ENCODE assay signal across 8 mouse cellular contexts in the genomic region with DNA sequence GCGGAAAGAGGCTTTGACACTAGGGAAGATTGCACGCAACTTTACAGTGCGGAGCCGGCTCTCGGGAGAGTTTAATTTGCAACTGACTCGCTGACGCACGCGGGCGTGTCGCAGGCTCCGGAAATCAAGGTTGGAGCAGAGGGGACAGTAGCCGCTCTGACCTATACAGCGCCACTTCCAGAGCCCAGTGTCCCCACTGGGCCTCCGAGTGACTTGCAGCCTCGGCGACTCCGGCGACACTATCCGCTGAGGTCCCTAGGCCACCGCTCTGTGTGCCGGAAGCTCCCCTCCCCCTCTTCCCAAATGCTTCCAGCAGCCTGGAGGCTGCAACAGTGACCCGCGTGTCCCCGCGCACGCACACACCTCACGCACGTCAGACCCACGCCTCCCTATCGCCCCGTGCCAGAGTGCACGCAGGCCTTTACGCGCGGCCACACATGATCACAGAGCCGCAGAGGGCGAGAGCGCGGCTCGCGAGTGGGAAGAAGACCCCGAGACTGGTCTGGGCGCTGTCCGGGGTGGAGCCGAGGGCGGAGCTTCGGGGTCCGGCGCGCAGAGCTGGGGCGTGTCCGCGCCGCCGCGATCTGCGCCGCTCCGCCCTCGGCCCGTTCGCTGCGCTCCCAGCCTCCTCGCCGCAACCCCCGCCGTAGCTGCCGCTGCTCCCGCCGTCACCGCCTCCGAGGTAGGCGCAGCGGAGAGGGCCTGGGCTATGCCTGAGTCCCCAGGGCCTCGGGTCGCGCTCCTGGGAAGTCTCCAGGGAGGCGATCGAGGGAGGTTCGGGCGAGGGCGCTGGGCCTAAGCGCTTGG. TPM values are rescaled to one million over a fixed set of nuclear protein-coding genes. Genes with fewer than 3 reads are reported as not detected.
DNase-seq lines count a peak whose midpoint lies in the region; ATAC-seq and TF ChIP-seq lines count a peak whose summit lies in the region.

A gene (plus strand): TSS at position 390 of the 807 bp plus-strand sequence.

- ATAC-seq in forebrain, embryonic 16.5 days, result peak; percentile 96
- ATAC-seq in neural tube, embryonic 14.5 days (ENCODE audit: low read depth), result peak; percentile 95

- no peaks in the 10 kb centered on the region for H3K27me3 ChIP-seq in MEL (ENCODE audit: control insufficient read depth in 1 of 2, insufficient read depth in 2 of 2, low read length in 2 of 2)
- H3K27me3 ChIP-seq in forebrain, embryonic 16.5 days (replicated peaks; ENCODE audit: control insufficient read depth, insufficient read depth, low read length), result no peaks in the 10 kb centered on the region
- H3K27me3 ChIP-seq in neural tube, embryonic 14.5 days (ENCODE audit: control insufficient read depth, insufficient read depth, low read length), result no peaks in the 10 kb centered on the region

- peaks cover 12 to 33% of the 10 kb centered on the region in 2 experiments for H3K4me1 ChIP-seq in MEL (ENCODE audit: control insufficient read depth in 1 of 2, insufficient read depth in 2 of 2, low read length in 2 of 2)
- H3K4me1 ChIP-seq in forebrain, embryonic 16.5 days (replicated peaks; ENCODE audit: control insufficient read depth, insufficient read depth, low read length), result peaks cover 34% of the 10 kb centered on the region
- peaks cover 28% of the 10 kb centered on the region for H3K4me1 ChIP-seq in neural tube, embryonic 14.5 days (ENCODE audit: control insufficient read depth, insufficient read depth, low read length)

- no peak for TF ChIP-seq RAD21 in MEL (IDR thresholded peaks at IDR 0.05; ENCODE audit: low read depth, low read length)

- peak; percentile 91 to 98 for TF ChIP-seq POLR2A in MEL (IDR thresholded peaks at IDR 0.05; ENCODE audit: control insufficient read depth in 1 of 2, insufficient read depth in 1 of 2, low read depth in 1 of 2, low read length in 2 of 2, poor library complexity in 1 of 2)

- peaks cover under 1 to 28% of the 10 kb centered on the region in 2 experiments; a peak in 3 of 4 replicates for H3K36me3 ChIP-seq in MEL (ENCODE audit: control insufficient read depth in 1 of 2, insufficient read depth in 2 of 2, low read length in 2 of 2)
- no peaks in the 10 kb centered on the region for H3K36me3 ChIP-seq in forebrain, embryonic 16.5 days (ENCODE audit: control insufficient read depth, insufficient read depth)
- H3K36me3 ChIP-seq in neural tube, embryonic 14.5 days (ENCODE audit: control insufficient read depth, insufficient read depth, low read length), result no peaks in the 10 kb centered on the region

- DNase-seq in MEL (ENCODE audit: low read depth, low spot score), result peak; percentile 94
- peak; percentile 89 to 92 for DNase-seq in cerebellum, adult 18-20 months
- DNase-seq in heart, postnatal 25 days (ENCODE audit: low spot score), result peak; percentile 82
- DNase-seq in layer of hippocampus, adult 18-20 months (ENCODE audit: low spot score in 2 of 2), result peak; percentile 88 to 90
- DNase-seq in lung, adult 18-20 months, result peak; percentile 85 to 88
- DNase-seq in testis, postnatal 10 days (ENCODE audit: low spot score), result peak; percentile 93

- WGBS in forebrain, embryonic 16.5 days, result 0% methylated on average over 63 of the region's 84 CpGs
- under 1% methylated on average over 69 of the region's 84 CpGs for WGBS in neural tube, embryonic 14.5 days

- intact Hi-C loops in heart, postnatal 25 days (cut with DNase I), result no loop called here

- H3K4me3 ChIP-seq in MEL (ENCODE audit: control insufficient read depth in 1 of 2, insufficient read depth in 1 of 2, low read depth in 2 of 2, low read length in 2 of 2), result peak within 1 kb of the TSS; percentile 72 to 81
- peak within 1 kb of the TSS; percentile 90 for H3K4me3 ChIP-seq in forebrain, embryonic 16.5 days (replicated peaks; ENCODE audit: low read length)
- H3K4me3 ChIP-seq in neural tube, embryonic 14.5 days (ENCODE audit: low read depth, low read length), result peak within 1 kb of the TSS; percentile 93

- no peaks in the 10 kb centered on the region for H3K9me3 ChIP-seq in MEL (replicated peaks; ENCODE audit: insufficient read depth, low read length)
- no peaks in the 10 kb centered on the region for H3K9me3 ChIP-seq in forebrain, embryonic 16.5 days (ENCODE audit: control insufficient read depth, low read length)
- no peaks in the 10 kb centered on the region for H3K9me3 ChIP-seq in neural tube, embryonic 14.5 days (ENCODE audit: control insufficient read depth, low read length)

- TF ChIP-seq CTCF in MEL (IDR thresholded peaks at IDR 0.05 in 2 of 3, conservative IDR thresholded peaks at IDR 0.05 in 1 of 3; ENCODE audit: control insufficient read depth in 1 of 3, insufficient read depth in 1 of 3, low read depth in 2 of 3, low read length in 3 of 3, poor library complexity in 1 of 3, severe bottlenecking in 1 of 3), result peak in 1 of 3 experiments; percentile 11; a peak in 1 of 6 replicates

- peak within 1 kb of the TSS; percentile 78 for H3K27ac ChIP-seq in MEL (ENCODE audit: control insufficient read depth, low read depth, low read length)
- H3K27ac ChIP-seq in forebrain, embryonic 16.5 days (ENCODE audit: low read length), result peak within 1 kb of the TSS; percentile 91
- H3K27ac ChIP-seq in neural tube, embryonic 14.5 days (ENCODE audit: low read depth, low read length), result peak within 1 kb of the TSS; percentile 86

- TF ChIP-seq EP300 in MEL (IDR thresholded peaks at IDR 0.05; ENCODE audit: low read depth in 1 of 2, low read length in 2 of 2), result peak in 1 of 2 experiments; percentile 27; a peak in 1 of 4 replicates

- H3K79me2 ChIP-seq in MEL (ENCODE audit: control insufficient read depth, insufficient read depth, low read length, poor library complexity), result peaks cover 52% of the 10 kb centered on the region

- H3K9ac ChIP-seq in MEL (ENCODE audit: control insufficient read depth, low read depth, low read length, poor library complexity, severe bottlenecking), result peak within 1 kb of the TSS; percentile 93
- H3K9ac ChIP-seq in forebrain, embryonic 16.5 days (replicated peaks; ENCODE audit: low read depth, low read length), result peak within 1 kb of the TSS; percentile 97
- H3K9ac ChIP-seq in neural tube, embryonic 14.5 days (replicated peaks; ENCODE audit: low read depth, low read length), result peak within 1 kb of the TSS; percentile 86

- peak within 1 kb of the TSS; percentile 97 for H3K4me2 ChIP-seq in forebrain, embryonic 16.5 days (ENCODE audit: low read length)
- H3K4me2 ChIP-seq in neural tube, embryonic 14.5 days (ENCODE audit: low read depth, low read length), result peak within 1 kb of the TSS; percentile 97

TF ChIP-seq in MEL, 35 proteins besides CTCF, POLR2A, EP300 and RAD21 (continues in another document):
- TF ChIP-seq MEF2A (IDR thresholded peaks at IDR 0.05; ENCODE audit: extremely low read depth, insufficient replicate concordance, low read depth, low read length, poor library complexity, severe bottlenecking) (no peak), BHLHE40 (IDR thresholded peaks at IDR 0.05; ENCODE audit: borderline replicate concordance, low read depth, low read length) (peak; percentile 56; the same call in 1 of the 2 replicates), MAZ (IDR thresholded peaks at IDR 0.05; ENCODE audit: low read depth, low read length) (peak; percentile 66; the same call in 1 of the 2 replicates), MYC (IDR thresholded peaks at IDR 0.05; ENCODE audit: low read depth, low read length) (peak; percentile 58), GATA1 (IDR thresholded peaks at IDR 0.05; ENCODE audit: low read depth, low read length) (no peak), POLR2AphosphoS2 (IDR thresholded peaks at IDR 0.05; ENCODE audit: low read length) (peak; percentile 93), MYB (IDR thresholded peaks at IDR 0.05; ENCODE audit: low read depth, low read length) (0 out of 2 replicates have a peak, but pooled peaks have one; percentile 26), ZMIZ1 (IDR thresholded peaks at IDR 0.05; ENCODE audit: low read depth, low read length) (peak; percentile 94), NRF1 (IDR thresholded peaks at IDR 0.05; ENCODE audit: insufficient read depth, low read depth, low read length, poor library complexity, severe bottlenecking) (peak; percentile 69), TBP (IDR thresholded peaks at IDR 0.05; ENCODE audit: low read depth, low read length) (peak; percentile 72; the same call in 1 of the 2 replicates), MAX (IDR thresholded peaks at IDR 0.05; ENCODE audit: low read length) (peak; percentile 20), POLR2AphosphoS5 (IDR thresholded peaks at IDR 0.05; ENCODE audit: borderline replicate concordance, low read depth, low read length) (no peak; the same call in 1 of the 2 replicates), UBTF (IDR thresholded peaks at IDR 0.05; ENCODE audit: borderline replicate concordance, insufficient read depth, low read depth, low read length) (0 out of 2 replicates have a peak, but pooled peaks have one; percentile 79), ZNF384 (IDR thresholded peaks at IDR 0.05; ENCODE audit: low read depth, low read length) (peak; percentile 4; the same call in 1 of the 2 replicates), MXI1 (IDR thresholded peaks at IDR 0.05; ENCODE audit: low read depth, low read length) (peak; percentile 58; the same call in 1 of the 2 replicates), SIN3A (IDR thresholded peaks at IDR 0.05; ENCODE audit: low read length) (peak; percentile 74), NELFE (IDR thresholded peaks at IDR 0.05; ENCODE audit: low read depth, low read length) (peak; percentile 97), HCFC1 (IDR thresholded peaks at IDR 0.05; ENCODE audit: low read depth, low read length) (peak; percentile 67), ETS1 (IDR thresholded peaks at IDR 0.05; ENCODE audit: low read depth, low read length) (0 out of 2 replicates have a peak, but pooled peaks have one; percentile 39), ELF1 (IDR thresholded peaks at IDR 0.05; ENCODE audit: low read depth, low read length) (peak; percentile 41; the same call in 1 of the 2 replicates), CHD2 (IDR thresholded peaks at IDR 0.05; ENCODE audit: low read length) (peak; percentile 47), TCF12 (IDR thresholded peaks at IDR 0.05; ENCODE audit: low read depth, low read length) (peak; percentile 61; the same call in 1 of the 2 replicates), ZKSCAN1 (IDR thresholded peaks at IDR 0.05; ENCODE audit: low read depth, low read length) (no peak), RCOR1 (IDR thresholded peaks at IDR 0.05; ENCODE audit: low read depth, low read length) (no peak; the same call in 1 of the 2 replicates)

RNA-seq across cellular contexts. Expression of the gene that starts here (rescaled TPM):
- 381 and 395 TPM in 2 replicates for total RNA-seq in MEL (2012; rRNA removed)
- 100 to 1,000 TPM; 257 to 389 TPM for polyA plus RNA-seq in MEL (2012; ENCODE audit: insufficient read depth in 1 of 2, insufficient read length in 2 of 2, low read depth in 1 of 2, low replicate concordance in 2 of 2, missing spikeins in 1 of 2)
- 329 and 341 TPM in 2 replicates for polyA plus RNA-seq in forebrain, embryonic 16.5 days (2015; fragmentation: Nextera tagmentation; extraction: Ambion mirVana)
- 1,000 to 10,000 TPM; 1,015 to 1,076 TPM for total RNA-seq in heart, postnatal 25 days (2021)
- 100 to 1,000 TPM; 522 to 543 TPM for total RNA-seq in layer of hippocampus, adult 18-20 months (2021)
- polyA plus RNA-seq in neural tube, embryonic 14.5 days (2014; fragmentation: Nextera tagmentation; extraction: Ambion mirVana), result 282 and 283 TPM in 2 replicates

Comparison
In these comparisons a context has a peak if more than half of its experiments do, and no peak if none do; other contexts are left out.
1. Peak in every context shown above with its lines: DNase-seq, ATAC-seq, H3K4me3 ChIP-seq and H3K27ac ChIP-seq.